Mouse (Mus musculus) C2C12 (cell line): ENCODE data around the gene Sox5.

Experiments used
- CEBPB ChIP-seq: IDR thresholded peaks from one replicate; pipeline ENCODE4 v1.6.1; 2011; ENCODE audit warnings: low read depth, mild to moderate bottlenecking, control low read depth, moderate library complexity
- CTCF ChIP-seq: IDR thresholded peaks from one replicate; pipeline ENCODE4 v1.5.1; 2011; ENCODE audit not compliant: control insufficient read depth, insufficient read depth, insufficient read length
- FOSL1 ChIP-seq: IDR thresholded peaks from one replicate; pipeline ENCODE4 v1.8.0; 2011; ENCODE audit warnings: mild to moderate bottlenecking, low read length; ENCODE audit not compliant: poor library complexity, insufficient read depth, severe bottlenecking
- MAX ChIP-seq: IDR thresholded peaks from one replicate; pipeline ENCODE4 v1.6.1; 2011; ENCODE audit warnings: mild to moderate bottlenecking, control low read depth
- MYOD1 ChIP-seq: IDR thresholded peaks from one replicate; pipeline ENCODE4 v1.6.1; 2011; ENCODE audit warnings: low read depth; ENCODE audit not compliant: control insufficient read depth, insufficient read length
- MYOG ChIP-seq: IDR thresholded peaks from one replicate; pipeline ENCODE4 v1.6.1; 2011; ENCODE audit not compliant: control insufficient read depth, insufficient read length; ENCODE audit errors: extremely low read depth
- USF1 ChIP-seq: IDR thresholded peaks from one replicate; pipeline ENCODE4 v1.6.1; 2011; ENCODE audit warnings: low read depth, mild to moderate bottlenecking, control low read depth, moderate library complexity

- TF ChIP-seq CTCF: no peak
- TF ChIP-seq MYOG: no peak
- TF ChIP-seq USF1: no peak
- no peak for TF ChIP-seq FOSL1
- no peak for TF ChIP-seq CEBPB
- TF ChIP-seq MYOD1: no peak
- no peak for TF ChIP-seq MAX
Measured at GRCm38 (mm10) chr6:144777356-144778035, 4.3 kb downstream of the Sox5 start.
